Mouse (Mus musculus) neutrophil, adult 5-6 weeks (primary cell): Measurements from ENCODE around the gene Otop3. TPM values are rescaled to one million over a fixed set of nuclear protein-coding genes. Genes with fewer than 3 reads are reported as not detected.
"Not testable (repeated sequence)": the region's sequence is repeated elsewhere in the genome, so short reads cannot be mapped to it uniquely, and the experiment has no call there.

Source experiments
- ATAC-seq: fragments of 151-379, 151-347 bp; 2 replicates; pipeline ENCODE4 v1.8.0; 2017; ENCODE audit warnings: mild to moderate bottlenecking, moderate TSS enrichment; ENCODE audit not compliant: insufficient number of reproducible peaks, poor library complexity, low FRiP score, severe bottlenecking; ENCODE audit errors: extremely low read depth
- total RNA-seq: library from RNA; stranded (forward); fragments of 200-1000 nt; gene quantifications from 2 replicates; pipeline ENCODE4 v1.2.3, GENCODE M21; 2017

Otop3 gene
- total RNA-seq, 1 experiment from 2014 or later: not detected

DNA sequence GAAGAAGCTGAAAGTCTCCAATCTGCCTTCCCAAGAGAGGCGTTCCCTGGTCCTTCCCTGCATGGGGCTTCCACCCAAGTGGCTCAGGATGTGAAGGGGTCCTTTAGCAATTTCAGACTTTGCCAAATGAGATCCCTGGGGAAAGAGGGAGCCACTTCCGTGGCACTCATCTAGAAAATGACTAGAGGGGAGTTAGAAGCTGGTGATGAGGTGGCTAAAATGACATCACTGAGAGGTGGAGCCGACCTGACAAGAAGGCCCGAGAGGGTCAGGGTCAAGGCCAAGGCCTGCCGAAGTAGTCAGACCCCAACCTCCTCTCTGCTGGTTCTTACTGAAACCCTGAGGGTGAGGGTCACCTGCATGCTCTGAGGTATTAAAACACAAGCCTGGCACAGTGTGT lies 48.4 kb downstream of the Otop3 start:
- no peak for ATAC-seq

GRCm38 (mm10) chr11:115383701-115384474 lies 49.4 kb downstream of the Otop3 start:
- no peak for ATAC-seq

DNA sequence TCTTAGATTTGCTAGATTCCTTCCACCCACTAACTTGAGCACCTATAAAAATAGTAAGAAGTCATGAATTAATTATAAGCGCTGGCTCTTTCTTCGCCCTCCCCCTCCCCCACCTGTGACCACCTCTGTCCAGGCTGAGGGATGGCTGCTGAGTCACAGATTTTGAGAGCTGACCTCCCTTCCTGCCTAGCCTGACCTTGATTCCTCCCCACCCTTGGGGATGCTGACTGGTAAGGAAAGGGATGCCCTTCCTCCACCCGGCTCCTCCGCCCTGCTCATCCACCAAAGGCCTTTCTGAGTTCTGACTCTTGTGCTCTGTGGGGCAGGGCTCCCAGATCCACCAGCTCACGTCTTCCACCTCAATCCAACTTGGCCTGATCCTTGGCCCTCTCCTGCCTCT lies 50.1 kb downstream of the Otop3 start:
- no peak for ATAC-seq

GRCm38 (mm10) chr11:115386859-115387258 lies 52.3 kb downstream of the Otop3 start:
- not testable (repeated sequence) for ATAC-seq

- ATAC-seq: no peak
Measured at GRCm38 (mm10) chr11:115391358-115391757, 56.8 kb downstream of the Otop3 start.

GRCm38 (mm10) chr11:115393721-115394325 lies 59.3 kb downstream of the Otop3 start:
- no peak for ATAC-seq

Other genes starting within 250 kb of the Otop3 start
- gene Rab37, start 243.3 kb upstream of the Otop3 start, total RNA-seq: 9.7 and 13.5 TPM in 2 replicates
- 369 and 393 TPM in 2 replicates for gene Cd300lf, start 200.7 kb upstream of the Otop3 start, total RNA-seq
- gene Slc9a3r1, start 171.4 kb upstream of the Otop3 start, total RNA-seq: 115 and 118 TPM in 2 replicates
- gene Tmem104, start 147.2 kb upstream of the Otop3 start, total RNA-seq: 9.3 and 19.8 TPM in 2 replicates
- 50.6 and 63.4 TPM in 2 replicates for gene Nat9, start 146.9 kb upstream of the Otop3 start, total RNA-seq
- 0.23 TPM in 1 of 2 replicates, not detected in the other for gene Grin2c, start 67.5 kb upstream of the Otop3 start, total RNA-seq
- 12.2 and 13.0 TPM in 2 replicates for gene Fdxr, start 57.7 kb upstream of the Otop3 start, total RNA-seq
- gene Fads6, start 37.1 kb upstream of the Otop3 start, total RNA-seq: 0.12 and 0.25 TPM in 2 replicates
- not detected in 2 replicates for gene Otop2, start 27.6 kb upstream of the Otop3 start, total RNA-seq
- gene Ush1g, start 12.7 kb upstream of the Otop3 start, total RNA-seq: not detected in 2 replicates
- 1.6 and 2.4 TPM in 2 replicates for gene Hid1, start 33.0 kb downstream of the Otop3 start, total RNA-seq
- gene Cdr2l, start 47.2 kb downstream of the Otop3 start, total RNA-seq: 0.12 TPM in 2 replicates
- gene Mrpl58, start 69.0 kb downstream of the Otop3 start, total RNA-seq: 27.7 and 30.4 TPM in 2 replicates
- 265 and 277 TPM in 2 replicates for gene Atp5h, start 85.2 kb downstream of the Otop3 start, total RNA-seq
- 22.1 and 24.2 TPM in 2 replicates for gene Kctd2, start 85.4 kb downstream of the Otop3 start, total RNA-seq
- not detected in 2 replicates for gene Trim80, start 105.8 kb downstream of the Otop3 start, total RNA-seq
- 0.35 and 1.6 TPM in 2 replicates for gene Slc16a5, start 127.7 kb downstream of the Otop3 start, total RNA-seq
- 46.5 and 52.8 TPM in 2 replicates for gene Armc7, start 140.9 kb downstream of the Otop3 start, total RNA-seq
- 98.5 and 107 TPM in 2 replicates for gene Nt5c, start 157.1 kb downstream of the Otop3 start, total RNA-seq
- 123 and 147 TPM in 2 replicates for gene Jpt1, start 179.7 kb downstream of the Otop3 start, total RNA-seq
- 210 and 228 TPM in 2 replicates for gene Sumo2, start 201.5 kb downstream of the Otop3 start, total RNA-seq
- gene Nup85, start 229.7 kb downstream of the Otop3 start, total RNA-seq: 59.5 and 71.0 TPM in 2 replicates